ENCODE assay signal across 8 mouse cellular contexts in genomic region chr17:56305826-56306225, GRCm38 (mm10). TPM values are rescaled to one million over a fixed set of nuclear protein-coding genes. Genes with fewer than 3 reads are reported as not detected.
DNase-seq lines count a peak whose midpoint lies in the region; ATAC-seq lines count a peak whose summit lies in the region.

No protein-coding gene starts in this region.

- ATAC-seq in forebrain, embryonic 15.5 days (replicated peaks): no peak
- ATAC-seq in stomach, embryonic 15.5 days (ENCODE audit: insufficient read depth, low FRiP score, low read depth): no peak

- H3K36me3 ChIP-seq in forebrain, embryonic 15.5 days: no peaks in the 10 kb centered on the region
- peaks cover 63% of the 10 kb centered on the region for H3K36me3 ChIP-seq in limb, embryonic 10.5 days
- peaks cover 15% of the 10 kb centered on the region; the same call in 1 of the 2 replicates for H3K36me3 ChIP-seq in stomach, embryonic 15.5 days

- H3K9ac ChIP-seq in forebrain, embryonic 15.5 days (replicated peaks): no peak overlapping the region
- no peak overlapping the region for H3K9ac ChIP-seq in stomach, embryonic 15.5 days

- H3K4me3 ChIP-seq in forebrain, embryonic 15.5 days: peak overlapping the region; percentile 70; the same call in 1 of the 2 replicates
- peak overlapping the region; percentile 83 for H3K4me3 ChIP-seq in limb, embryonic 10.5 days
- peak overlapping the region; percentile 83; the same call in 1 of the 2 replicates for H3K4me3 ChIP-seq in stomach, embryonic 15.5 days (replicated peaks)

- WGBS in forebrain, embryonic 15.5 days: 51% methylated on average over 8 of the region's 8 CpGs
- 75% methylated on average over 8 of the region's 8 CpGs for WGBS in limb, embryonic 10.5 days
- WGBS in stomach, embryonic 15.5 days: 62% methylated on average over 8 of the region's 8 CpGs

- peak; percentile 69 to 72 for DNase-seq in cerebellum, postnatal 10 days
- DNase-seq in cerebellum, postnatal 36 days: no peak
- peak; percentile 41 to 44 for DNase-seq in B cell, adult 2 months
- no peak for DNase-seq in limb, embryonic 10.5 days (ENCODE audit: low spot score)
- no peak for DNase-seq in adrenal gland, postnatal 4 days (ENCODE audit: low spot score in 2 of 2)
- DNase-seq in frontal cortex, adult 2 months (ENCODE audit: extremely low spot score in 1 of 2, low spot score in 1 of 2): no peak

- peaks cover 29% of the 10 kb centered on the region for H3K4me1 ChIP-seq in forebrain, embryonic 15.5 days
- peaks cover 50% of the 10 kb centered on the region for H3K4me1 ChIP-seq in limb, embryonic 10.5 days
- peaks cover 51% of the 10 kb centered on the region for H3K4me1 ChIP-seq in stomach, embryonic 15.5 days

- H3K27me3 ChIP-seq in forebrain, embryonic 15.5 days: no peaks in the 10 kb centered on the region
- no peaks in the 10 kb centered on the region for H3K27me3 ChIP-seq in limb, embryonic 10.5 days (ENCODE audit: low read depth, poor library complexity, severe bottlenecking)
- H3K27me3 ChIP-seq in stomach, embryonic 15.5 days (replicated peaks): no peaks in the 10 kb centered on the region

- peak overlapping the region; percentile 95 for H3K4me2 ChIP-seq in forebrain, embryonic 15.5 days (replicated peaks)
- H3K4me2 ChIP-seq in stomach, embryonic 15.5 days: peak overlapping the region; percentile 97

- H3K9me3 ChIP-seq in forebrain, embryonic 15.5 days: no peaks in the 10 kb centered on the region
- H3K9me3 ChIP-seq in limb, embryonic 10.5 days (replicated peaks): no peaks in the 10 kb centered on the region
- no peaks in the 10 kb centered on the region for H3K9me3 ChIP-seq in stomach, embryonic 15.5 days

- no peak overlapping the region for H3K27ac ChIP-seq in forebrain, embryonic 15.5 days (replicated peaks)
- peak overlapping the region; percentile 97 for H3K27ac ChIP-seq in limb, embryonic 10.5 days
- H3K27ac ChIP-seq in stomach, embryonic 15.5 days: 0 out of 2 replicates have a peak overlapping the region, but pooled peaks have one; percentile 24

RNA-seq across cellular contexts. Expression of gene Uhrf1, which starts 2.7 kb away (rescaled TPM):
- 55.6 and 65.1 TPM in 2 replicates for polyA plus RNA-seq in forebrain, embryonic 15.5 days (2015; fragmentation: Nextera tagmentation; extraction: Ambion mirVana)
- polyA plus RNA-seq in limb, embryonic 10.5 days (2016; fragmentation: Nextera tagmentation; extraction: Ambion mirVana): 316 and 336 TPM in 2 replicates
- 103 and 110 TPM in 2 replicates for polyA plus RNA-seq in stomach, embryonic 15.5 days (2015; fragmentation: Nextera tagmentation; extraction: Ambion mirVana)
- total RNA-seq in adrenal gland, postnatal 4 days (2021): 10 to 100 TPM; 49.3 to 61.2 TPM
- 1.8 and 2.1 TPM in 2 replicates for polyA plus RNA-seq in frontal cortex, adult 2 months (2012; rRNA removed)

RNA-seq across cellular contexts. Expression of gene Arrdc5, which starts 5.7 kb away (rescaled TPM):
- polyA plus RNA-seq in forebrain, embryonic 15.5 days (2015; fragmentation: Nextera tagmentation; extraction: Ambion mirVana): not detected in 2 replicates
- polyA plus RNA-seq in limb, embryonic 10.5 days (2016; fragmentation: Nextera tagmentation; extraction: Ambion mirVana): not detected in 2 replicates
- not detected in 2 replicates for polyA plus RNA-seq in stomach, embryonic 15.5 days (2015; fragmentation: Nextera tagmentation; extraction: Ambion mirVana)
- total RNA-seq in adrenal gland, postnatal 4 days (2021): not detected
- polyA plus RNA-seq in frontal cortex, adult 2 months (2012; rRNA removed): not detected in 2 replicates

RNA-seq across cellular contexts. Expression of gene Plin3, which starts 13.2 kb away (rescaled TPM):
- polyA plus RNA-seq in forebrain, embryonic 15.5 days (2015; fragmentation: Nextera tagmentation; extraction: Ambion mirVana): 10.9 and 13.6 TPM in 2 replicates
- polyA plus RNA-seq in limb, embryonic 10.5 days (2016; fragmentation: Nextera tagmentation; extraction: Ambion mirVana): 78.2 and 89.7 TPM in 2 replicates
- polyA plus RNA-seq in stomach, embryonic 15.5 days (2015; fragmentation: Nextera tagmentation; extraction: Ambion mirVana): 90.7 and 93.1 TPM in 2 replicates
- 10 to 100 TPM; 83.2 to 87.5 TPM for total RNA-seq in adrenal gland, postnatal 4 days (2021)
- 10.8 and 11.2 TPM in 2 replicates for polyA plus RNA-seq in frontal cortex, adult 2 months (2012; rRNA removed)

RNA-seq across cellular contexts. Expression of gene Kdm4b, which starts 20.0 kb away (rescaled TPM):
- 81.2 and 81.5 TPM in 2 replicates for polyA plus RNA-seq in forebrain, embryonic 15.5 days (2015; fragmentation: Nextera tagmentation; extraction: Ambion mirVana)
- 37.7 and 46.8 TPM in 2 replicates for polyA plus RNA-seq in limb, embryonic 10.5 days (2016; fragmentation: Nextera tagmentation; extraction: Ambion mirVana)
- 27.8 and 33.9 TPM in 2 replicates for polyA plus RNA-seq in stomach, embryonic 15.5 days (2015; fragmentation: Nextera tagmentation; extraction: Ambion mirVana)
- total RNA-seq in adrenal gland, postnatal 4 days (2021): 10 to 100 TPM; 50.1 to 54.1 TPM
- 43.8 and 49.9 TPM in 2 replicates for polyA plus RNA-seq in frontal cortex, adult 2 months (2012; rRNA removed)

RNA-seq across cellular contexts. Expression of gene Ticam1, which starts 29.2 kb away (rescaled TPM):
- 1.3 and 1.7 TPM in 2 replicates for polyA plus RNA-seq in forebrain, embryonic 15.5 days (2015; fragmentation: Nextera tagmentation; extraction: Ambion mirVana)
- polyA plus RNA-seq in limb, embryonic 10.5 days (2016; fragmentation: Nextera tagmentation; extraction: Ambion mirVana): 3.0 TPM in 2 replicates
- 6.6 and 7.8 TPM in 2 replicates for polyA plus RNA-seq in stomach, embryonic 15.5 days (2015; fragmentation: Nextera tagmentation; extraction: Ambion mirVana)
- total RNA-seq in adrenal gland, postnatal 4 days (2021): 10 to 100 TPM; 21.0 to 22.2 TPM
- 4.5 and 5.0 TPM in 2 replicates for polyA plus RNA-seq in frontal cortex, adult 2 months (2012; rRNA removed)

Comparison
In these comparisons a context has a peak if more than half of its experiments do, and no peak if none do; other contexts are left out.
1. DNase-seq: peak in cerebellum, postnatal 10 days (2 of 2) and B cell, adult 2 months (2 of 2); none in cerebellum, postnatal 36 days (0 of 2), limb, embryonic 10.5 days (single experiment), adrenal gland, postnatal 4 days (0 of 2) and frontal cortex, adult 2 months (0 of 2).
2. RNA of gene Uhrf1, which starts 2.7 kb away (polyA plus RNA-seq): 316 to 336 TPM in limb, embryonic 10.5 days, 103 to 110 TPM in stomach, embryonic 15.5 days and 55.6 to 65.1 TPM in forebrain, embryonic 15.5 days; 1.8 to 2.1 TPM in frontal cortex, adult 2 months; every median in the first group is over 10 times any median in the second.
3. Peak in every context shown above with its lines, with median percentiles within 50 percentile points of each other: H3K4me3 ChIP-seq.